Mouse (Mus musculus) left cerebral cortex, postnatal 36 days (tissue): ENCODE measurements at regions not wholly inside any gene's neighbourhood (a gene's known extent, or its start where the extent isn't known, plus 50 kb on each side); places are given as distances from the start of the nearest gene placed in this dataset.

Source experiments
- DNase-seq, 2 experiments: peaks; one replicate each; pipeline ENCODE4 v3.0.0; 2021 to 2022; ENCODE audit warnings: low spot score in 2 of 2, mixed read lengths in 1 of 2
- intact Hi-C: fragments of 180-260 bp; cut with DNase I; formaldehyde crosslinking; loops from one replicate; pipeline ENCODE4 v1.15.1; 2025

DNA sequence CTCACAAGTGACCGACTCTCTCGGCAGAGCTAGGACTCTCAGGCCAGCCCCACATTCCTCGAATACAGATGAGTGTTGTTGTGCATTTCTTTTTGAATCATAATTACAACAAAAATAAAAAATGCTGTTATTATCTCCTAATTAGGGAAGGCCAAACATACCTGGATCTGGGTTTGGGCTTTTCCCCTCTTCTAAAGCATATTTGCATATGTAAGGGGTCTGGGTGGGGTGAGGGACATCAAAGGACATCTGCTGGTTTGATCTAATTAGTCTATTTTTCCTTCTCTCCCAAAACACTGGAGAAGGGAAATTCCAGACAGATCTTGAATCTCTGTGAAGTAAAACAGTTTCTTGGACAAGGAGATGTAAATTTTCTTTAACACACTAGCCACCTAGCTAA is 85.3 kb downstream of the Tfap2a start:
- DNase-seq: no peak
- intact Hi-C loops: no loop called here

- intact Hi-C loops: no loop called here
- peak; percentile 77 to 83 for DNase-seq
These were observed 87.1 kb downstream of the Tfap2a start for GRCm38 (mm10) chr13:40651056-40651455.

- intact Hi-C loops: no loop called here
- DNase-seq: no peak
These were observed 88.0 kb downstream of the Tfap2a start for GRCm38 (mm10) chr13:40650036-40650709.

- intact Hi-C loops: no loop called here
- DNase-seq: no peak
These were observed 88.8 kb downstream of the Tfap2a start for GRCm38 (mm10) chr13:40649096-40650035.

DNA sequence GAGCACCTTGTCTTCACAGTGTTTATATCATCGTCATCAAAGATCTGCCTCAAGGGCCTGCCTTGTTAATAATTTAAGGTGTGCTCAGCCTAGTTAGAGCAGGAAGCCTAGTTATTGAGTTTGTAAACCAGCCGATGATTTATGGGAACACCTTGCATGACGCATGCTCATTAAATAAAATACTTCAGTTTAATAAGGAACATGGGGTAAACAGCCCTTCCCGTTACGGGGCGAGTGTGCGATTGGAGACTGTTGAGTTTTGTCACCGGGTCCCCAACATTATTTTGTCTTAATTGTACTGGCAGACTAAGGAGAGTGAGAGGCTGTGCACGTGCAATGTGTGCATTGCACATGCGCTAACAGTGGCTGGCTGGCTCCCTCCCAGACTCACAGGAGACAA is 92.0 kb downstream of the Tfap2a start:
- intact Hi-C loops: no loop called here
- no peak for DNase-seq

- no peak for DNase-seq
- intact Hi-C loops: no loop called here
These were observed 92.5 kb downstream of the Tfap2a start for GRCm38 (mm10) chr13:40645646-40646045.

DNA sequence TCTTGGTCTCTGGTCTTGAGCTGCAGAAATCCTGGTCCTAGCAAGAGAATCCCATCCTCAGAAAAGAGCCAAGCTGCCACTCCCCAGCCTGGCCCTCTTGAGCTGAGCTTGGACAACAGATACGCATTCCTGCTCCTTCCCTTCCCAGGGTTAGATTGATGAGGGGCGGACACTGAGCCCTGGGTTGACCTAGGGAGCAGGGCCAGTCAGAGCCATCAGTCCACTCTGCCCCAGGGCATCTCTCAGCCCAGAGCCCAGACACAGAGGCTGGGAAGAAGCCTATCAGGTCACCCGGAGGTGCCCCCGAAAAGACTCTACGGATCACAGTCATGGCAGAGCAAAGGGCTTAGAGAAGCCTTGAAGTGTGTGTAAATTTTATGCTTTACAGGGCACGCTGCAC is 95.2 kb downstream of the Tfap2a start:
- intact Hi-C loops: no loop called here
- no peak for DNase-seq

DNA sequence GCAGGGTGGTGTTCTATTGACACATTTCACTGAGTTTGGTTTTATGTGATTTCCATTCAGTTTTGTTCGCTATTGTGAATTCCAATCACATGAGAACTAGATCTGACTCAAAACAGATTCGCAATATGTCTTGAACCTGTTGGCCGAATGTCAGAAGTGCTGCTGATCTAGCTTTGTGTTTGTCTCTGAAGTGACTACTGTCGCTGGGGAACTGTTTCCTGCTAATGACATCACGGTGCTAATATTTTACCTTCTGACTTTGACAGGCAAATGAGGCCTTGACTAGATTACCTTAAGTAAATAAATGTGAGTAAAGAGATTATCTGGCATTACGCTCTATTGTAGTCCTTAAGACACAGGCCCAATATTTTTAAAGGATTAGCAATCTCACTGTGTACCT is 100.9 kb downstream of the Tfap2a start:
- intact Hi-C loops: no loop called here
- no peak for DNase-seq

- no peak for DNase-seq
- intact Hi-C loops: no loop called here
These were observed 120.3 kb downstream of the Tfap2a start for GRCm38 (mm10) chr13:40617881-40618280.

DNA sequence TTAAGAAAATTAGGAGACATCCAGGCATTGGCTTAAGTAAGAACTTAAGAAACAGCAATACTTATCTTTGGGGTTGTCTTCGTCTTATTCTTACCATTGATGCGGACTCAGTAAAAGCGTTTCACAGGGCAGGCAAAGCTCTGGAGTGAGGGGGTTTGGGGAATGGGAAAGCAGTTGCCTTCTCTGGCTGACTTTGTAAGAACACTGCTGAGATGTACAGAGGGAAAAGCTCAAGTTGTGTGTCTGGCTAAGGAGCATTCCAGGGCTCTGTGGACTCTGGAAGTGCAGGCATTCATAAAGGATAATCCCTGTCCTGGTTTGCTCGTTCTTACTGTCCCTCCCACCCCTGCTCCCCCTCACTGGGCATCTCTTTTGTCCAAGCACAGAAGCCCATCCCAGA is 129.7 kb downstream of the Tfap2a start:
- DNase-seq: no peak
- intact Hi-C loops: no loop called here

DNA sequence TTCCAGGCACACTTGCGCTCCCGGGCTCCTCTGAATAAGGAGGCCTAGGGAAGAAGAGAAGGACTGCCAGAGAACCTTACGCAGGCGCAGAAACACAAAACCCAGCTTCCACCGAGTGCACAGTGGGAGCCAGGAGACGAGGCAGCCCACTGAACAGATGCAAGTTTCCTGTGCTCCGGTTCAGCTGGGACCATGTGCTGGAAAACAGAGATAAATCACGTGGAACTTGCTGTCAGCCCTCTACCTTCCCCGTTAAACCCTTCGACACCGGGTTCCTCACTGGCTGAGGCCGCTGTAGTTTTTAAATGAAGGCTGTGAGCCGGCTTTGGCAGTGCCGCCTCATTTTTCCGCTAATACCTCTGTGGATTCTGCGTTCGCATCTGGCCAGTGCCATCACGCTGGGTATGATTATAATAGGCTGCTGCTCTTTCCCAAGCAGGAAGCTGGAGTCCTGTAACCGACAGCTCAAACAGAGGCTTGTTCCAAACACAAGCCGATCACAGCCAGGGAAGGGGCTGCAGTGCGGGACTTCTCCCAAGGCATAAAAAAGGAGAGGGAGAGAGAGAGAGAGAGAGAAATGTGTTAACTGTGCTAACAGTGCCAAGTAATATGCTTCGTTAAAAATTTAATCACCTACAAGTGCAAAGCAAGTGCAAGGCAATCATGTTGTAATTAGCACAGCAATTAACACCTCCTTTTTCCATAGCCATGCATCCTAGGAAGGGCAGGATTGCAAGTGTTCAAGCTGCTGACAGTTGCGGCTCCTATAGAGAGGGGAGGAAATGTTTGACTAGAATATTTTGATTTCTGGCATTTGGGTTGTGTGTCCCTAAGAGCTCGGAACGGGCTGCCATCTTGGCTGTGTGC is 131.5 kb downstream of the Tfap2a start:
- intact Hi-C loops: no loop called here

GRCm38 (mm10) chr13:40605686-40606404 is 132.3 kb downstream of the Tfap2a start:
- intact Hi-C loops: no loop called here
- no peak for DNase-seq

More for the DNA sequence above, 131.5 kb downstream of the Tfap2a start:
- peak; percentile 35 to 40 for DNase-seq

- DNase-seq: no peak
- intact Hi-C loops: no loop called here
These were observed 163.0 kb downstream of the Tfap2a start for GRCm38 (mm10) chr13:40574981-40575745.

GRCm38 (mm10) chr13:40569461-40569860 is 168.7 kb downstream of the Tfap2a start:
- intact Hi-C loops: no loop called here
- no peak for DNase-seq

DNA sequence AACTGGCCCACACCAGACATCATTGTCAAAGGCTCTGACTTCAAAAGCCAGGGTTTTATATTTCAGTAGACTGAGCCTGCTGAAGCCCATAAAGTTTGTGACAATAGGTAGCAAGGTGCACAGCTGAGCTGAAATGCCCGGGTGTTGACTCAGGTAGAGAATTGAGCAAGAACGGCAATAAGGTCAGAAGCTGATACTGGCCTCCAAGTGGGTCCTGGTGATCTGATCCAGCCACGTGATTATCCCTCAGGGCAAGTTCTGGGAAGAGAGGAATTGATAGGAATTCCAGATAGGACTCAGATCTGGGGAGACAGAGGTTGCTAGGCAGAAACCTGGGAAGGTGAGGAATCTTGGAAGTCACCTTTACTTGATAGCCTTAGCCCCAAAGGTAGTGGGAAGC is 170.4 kb downstream of the Tfap2a start:
- intact Hi-C loops: no loop called here
- no peak for DNase-seq

DNA sequence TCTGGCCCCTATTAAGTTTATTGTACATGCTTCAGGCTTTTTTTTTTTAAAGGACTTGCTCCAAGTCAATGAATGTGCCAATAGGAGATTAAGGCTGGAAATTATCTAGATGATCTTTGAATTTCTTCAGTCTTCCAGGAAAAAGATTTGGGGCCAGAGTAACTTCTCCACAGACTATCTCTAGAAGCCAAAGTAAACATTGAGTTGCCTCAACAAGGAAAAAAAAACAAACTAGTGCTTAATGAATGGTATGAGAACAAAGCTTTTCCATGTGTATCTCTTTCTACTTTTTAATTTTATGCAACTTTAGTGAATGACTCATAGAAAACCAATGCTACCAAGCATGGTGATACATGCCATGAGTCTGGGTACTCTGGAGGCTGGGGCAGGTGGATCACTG is 173.8 kb downstream of the Tfap2a start:
- intact Hi-C loops: no loop called here
- no peak for DNase-seq

DNA sequence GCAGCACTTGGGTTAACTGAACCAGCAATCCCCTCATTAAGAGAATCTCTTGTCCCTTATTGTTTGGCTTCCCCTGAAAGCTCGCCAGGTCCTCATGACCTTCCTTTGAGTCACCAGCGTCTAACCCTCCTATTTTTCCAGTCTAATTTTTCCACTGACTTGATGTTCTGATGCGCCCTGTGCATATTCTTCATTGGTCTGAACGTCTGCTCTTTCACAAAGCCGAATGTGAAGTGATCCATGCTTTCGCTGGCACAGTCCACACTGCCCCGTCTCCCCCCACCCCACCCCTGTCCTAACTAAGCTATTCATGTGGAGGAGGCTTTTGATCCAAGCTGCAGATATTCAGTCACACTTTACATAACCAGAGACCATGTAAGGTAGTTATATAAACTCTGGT is 183.8 kb downstream of the Tfap2a start:
- DNase-seq: no peak
- intact Hi-C loops: no loop called here

- DNase-seq: no peak
- intact Hi-C loops: no loop called here
These were observed 164.3 kb upstream of the Ofcc1 start for GRCm38 (mm10) chr13:40525501-40525900.

GRCm38 (mm10) chr13:40523115-40523514 is 161.9 kb upstream of the Ofcc1 start:
- intact Hi-C loops: no loop called here
- no peak for DNase-seq
